Mouse (Mus musculus): Measurements from ENCODE around the gene Maob. TPM values are rescaled to one million over a fixed set of nuclear protein-coding genes. Genes with fewer than 3 reads are reported as not detected.

The Maob gene
- 3.0 and 3.3 TPM in 2 replicates for polyA plus RNA-seq (2015; fragmentation: Nextera tagmentation; extraction: Ambion mirVana)

GRCm38 (mm10) chrX:16817261-16817769 is at the start of gene Maob:
TSS of gene Maob (minus strand) at chrX:16817366.
- no peak for ATAC-seq (ENCODE audit: low read depth)
- WGBS: 22% methylated on average over 18 of the region's 18 CpGs
- Histone ChIP-seq H3K27ac (replicated peaks) (no peak within 1 kb of the TSS), H3K4me1 (replicated peaks) (peaks cover 4% of the 10 kb centered on the region; the same call in 1 of the 2 replicates), H3K9me3 (no peaks in the 10 kb centered on the region), H3K4me2 (peak within 1 kb of the TSS; percentile 53), H3K9ac (0 out of 2 replicates have a peak within 1 kb of the TSS, but pooled peaks have one; percentile 26), H3K27me3 (no peaks in the 10 kb centered on the region), H3K36me3 (no peaks in the 10 kb centered on the region), H3K4me3 (peak within 1 kb of the TSS; percentile 27)

GRCm38 (mm10) chrX:16860244-16860643 is 43.1 kb upstream of the Maob start:
- Histone ChIP-seq H3K4me3 (no peak overlapping the region), H3K9me3 (no peaks in the 10 kb centered on the region), H3K36me3 (no peaks in the 10 kb centered on the region), H3K4me1 (replicated peaks) (no peaks in the 10 kb centered on the region), H3K27ac (replicated peaks) (no peak overlapping the region), H3K27me3 (no peaks in the 10 kb centered on the region), H3K4me2 (no peak overlapping the region), H3K9ac (no peak overlapping the region)
- ATAC-seq (ENCODE audit: low read depth): no peak

GRCm38 (mm10) chrX:16846034-16846433 is 28.9 kb upstream of the Maob start:
- Histone ChIP-seq H3K4me3 (no peak overlapping the region), H3K4me1 (replicated peaks) (no peaks in the 10 kb centered on the region), H3K36me3 (no peaks in the 10 kb centered on the region), H3K27me3 (no peaks in the 10 kb centered on the region), H3K9ac (no peak overlapping the region), H3K4me2 (no peak overlapping the region), H3K9me3 (no peaks in the 10 kb centered on the region), H3K27ac (replicated peaks) (no peak overlapping the region)
- ATAC-seq (ENCODE audit: low read depth): no peak
- 95% methylated on average over 2 of the region's 2 CpGs for WGBS

GRCm38 (mm10) chrX:16841443-16841842 is 24.3 kb upstream of the Maob start:
- H3K27me3 ChIP-seq: no peaks in the 10 kb centered on the region
- WGBS: 89% methylated on average over 2 of the region's 2 CpGs
- H3K9me3 ChIP-seq: no peaks in the 10 kb centered on the region
- H3K27ac ChIP-seq (replicated peaks): no peak overlapping the region
- H3K4me3 ChIP-seq: no peak overlapping the region
- no peak overlapping the region for H3K4me2 ChIP-seq
- no peaks in the 10 kb centered on the region for H3K36me3 ChIP-seq
- no peaks in the 10 kb centered on the region for H3K4me1 ChIP-seq (replicated peaks)
- ATAC-seq (ENCODE audit: low read depth): no peak
- no peak overlapping the region for H3K9ac ChIP-seq

GRCm38 (mm10) chrX:16837293-16837692 is 20.1 kb upstream of the Maob start:
- Histone ChIP-seq H3K9ac (no peak overlapping the region), H3K4me2 (no peak overlapping the region), H3K27me3 (no peaks in the 10 kb centered on the region), H3K9me3 (no peaks in the 10 kb centered on the region), H3K4me3 (no peak overlapping the region), H3K36me3 (no peaks in the 10 kb centered on the region), H3K27ac (replicated peaks) (no peak overlapping the region), H3K4me1 (replicated peaks) (no peaks in the 10 kb centered on the region)
- WGBS: 75% methylated on average over 1 of the region's 1 CpGs
- ATAC-seq (ENCODE audit: low read depth): no peak

DNA sequence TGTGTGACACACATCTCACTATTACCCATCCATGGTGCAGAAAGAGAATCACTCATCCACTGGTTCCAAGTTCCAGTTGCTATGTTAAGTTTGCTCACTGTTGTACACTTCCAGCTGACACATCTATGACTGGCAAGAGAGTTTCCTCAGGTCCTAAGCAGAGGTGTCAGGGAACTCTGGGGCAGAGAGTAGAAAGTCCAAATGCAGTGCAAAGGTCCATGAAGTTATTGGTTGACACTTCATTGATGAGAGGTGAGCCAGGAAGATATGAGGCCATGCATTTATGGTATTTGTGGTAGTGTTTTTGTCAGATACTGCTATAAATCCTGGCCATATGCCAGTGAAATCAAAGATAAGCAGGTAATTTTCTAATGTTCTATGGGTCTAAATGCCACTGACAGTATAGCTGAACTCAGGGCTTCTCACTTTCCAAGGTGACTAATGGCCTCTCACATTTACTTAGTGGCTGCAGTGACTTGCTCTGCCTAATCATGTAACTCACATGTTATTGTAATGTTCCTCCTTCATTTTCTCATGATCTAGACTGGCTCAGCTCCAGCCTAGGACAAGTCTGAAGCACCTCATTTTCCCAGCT is 19.4 kb upstream of the Maob start:
- H3K27me3 ChIP-seq: no peaks in the 10 kb centered on the region
- H3K4me2 ChIP-seq: no peak overlapping the region
- H3K27ac ChIP-seq (replicated peaks): no peak overlapping the region
- no peak overlapping the region for H3K4me3 ChIP-seq
- H3K4me1 ChIP-seq (replicated peaks): no peaks in the 10 kb centered on the region
- ATAC-seq (ENCODE audit: low read depth): no peak
- H3K9me3 ChIP-seq: no peaks in the 10 kb centered on the region
- no peaks in the 10 kb centered on the region for H3K36me3 ChIP-seq
- H3K9ac ChIP-seq: no peak overlapping the region

DNA sequence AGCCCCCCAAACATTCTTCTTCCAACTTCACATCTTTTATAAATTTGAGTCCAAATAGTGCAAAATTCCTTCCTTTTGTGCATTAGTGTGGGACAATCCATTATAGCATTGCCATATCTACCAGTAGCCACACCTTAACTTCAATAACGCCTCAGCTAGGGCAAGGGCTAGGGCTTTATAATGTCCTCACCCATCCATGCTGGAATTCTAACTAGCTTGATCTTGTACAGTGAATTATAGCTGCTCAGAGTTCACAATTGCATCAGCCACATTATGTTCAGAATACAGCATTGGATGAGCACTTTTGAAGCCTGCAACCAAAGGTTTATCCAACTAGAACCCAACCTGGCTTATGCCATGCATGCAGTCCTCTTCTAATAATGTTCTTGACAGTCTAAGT is 8.9 kb upstream of the Maob start:
- no peak overlapping the region for H3K27ac ChIP-seq (replicated peaks)
- no peak overlapping the region for H3K4me3 ChIP-seq
- H3K9me3 ChIP-seq: no peaks in the 10 kb centered on the region
- 91% methylated on average over 1 of the region's 1 CpGs for WGBS
- H3K4me1 ChIP-seq (replicated peaks): no peaks in the 10 kb centered on the region
- ATAC-seq (ENCODE audit: low read depth): no peak
- no peaks in the 10 kb centered on the region for H3K27me3 ChIP-seq
- no peak overlapping the region for H3K9ac ChIP-seq
- no peak overlapping the region for H3K4me2 ChIP-seq
- no peaks in the 10 kb centered on the region for H3K36me3 ChIP-seq

DNA sequence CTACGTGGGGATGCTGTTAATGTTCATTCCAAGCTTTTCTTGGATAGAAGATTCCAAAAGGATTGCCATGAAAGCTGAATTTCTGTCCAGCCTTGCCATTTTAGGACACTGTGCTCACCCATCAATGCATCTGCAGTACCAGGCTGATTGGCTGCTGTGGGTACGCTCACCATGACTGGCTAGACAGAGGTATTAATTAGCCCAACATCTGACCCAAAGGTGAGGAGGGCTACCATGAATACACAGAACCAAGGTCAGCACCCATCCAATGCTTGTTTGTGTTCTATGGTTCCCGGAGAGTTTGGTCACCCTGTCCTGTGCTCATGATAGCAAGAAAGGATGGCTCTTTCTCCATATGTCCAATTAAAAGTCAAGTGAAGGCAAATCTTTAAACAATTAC is 1.2 kb downstream of the Maob start:
- H3K27ac ChIP-seq (replicated peaks): no peak overlapping the region
- no peaks in the 10 kb centered on the region for H3K36me3 ChIP-seq
- H3K9me3 ChIP-seq: no peaks in the 10 kb centered on the region
- no peaks in the 10 kb centered on the region for H3K27me3 ChIP-seq
- H3K4me2 ChIP-seq: no peak overlapping the region
- no peak for ATAC-seq (ENCODE audit: low read depth)
- H3K4me1 ChIP-seq (replicated peaks): peaks cover 4% of the 10 kb centered on the region; the same call in 1 of the 2 replicates
- 90% methylated on average over 3 of the region's 3 CpGs for WGBS
- no peak overlapping the region for H3K4me3 ChIP-seq
- H3K9ac ChIP-seq: no peak overlapping the region

GRCm38 (mm10) chrX:16812080-16812479 is 5.1 kb downstream of the Maob start:
- Histone ChIP-seq H3K4me2 (no peak overlapping the region), H3K27ac (replicated peaks) (no peak overlapping the region), H3K27me3 (no peaks in the 10 kb centered on the region), H3K4me3 (no peak overlapping the region), H3K9me3 (no peaks in the 10 kb centered on the region), H3K4me1 (replicated peaks) (peaks cover 2% of the 10 kb centered on the region; the same call in 1 of the 2 replicates), H3K9ac (no peak overlapping the region), H3K36me3 (no peaks in the 10 kb centered on the region)
- whole genome bisulfite sequencing: 75% methylated on average over 3 of the region's 3 CpGs
- no peak for ATAC-seq (ENCODE audit: low read depth)

GRCm38 (mm10) chrX:16767453-16767852 is 49.7 kb downstream of the Maob start:
- Histone ChIP-seq H3K36me3 (no peaks in the 10 kb centered on the region), H3K4me3 (no peak overlapping the region), H3K4me2 (no peak overlapping the region), H3K9me3 (no peaks in the 10 kb centered on the region), H3K9ac (no peak overlapping the region), H3K4me1 (replicated peaks) (no peaks in the 10 kb centered on the region), H3K27me3 (no peaks in the 10 kb centered on the region), H3K27ac (replicated peaks) (no peak overlapping the region)
- 68% methylated on average over 1 of the region's 1 CpGs for WGBS
- ATAC-seq (ENCODE audit: low read depth): no peak

GRCm38 (mm10) chrX:16766156-16766555 is 51.0 kb downstream of the Maob start:
- no peaks in the 10 kb centered on the region for H3K4me1 ChIP-seq (replicated peaks)
- no peaks in the 10 kb centered on the region for H3K27me3 ChIP-seq
- ATAC-seq (ENCODE audit: low read depth): no peak
- no peaks in the 10 kb centered on the region for H3K36me3 ChIP-seq
- no peak overlapping the region for H3K9ac ChIP-seq
- H3K4me3 ChIP-seq: no peak overlapping the region
- H3K27ac ChIP-seq (replicated peaks): no peak overlapping the region
- no peak overlapping the region for H3K4me2 ChIP-seq
- 70% methylated on average over 4 of the region's 4 CpGs for WGBS
- no peaks in the 10 kb centered on the region for H3K9me3 ChIP-seq

DNA sequence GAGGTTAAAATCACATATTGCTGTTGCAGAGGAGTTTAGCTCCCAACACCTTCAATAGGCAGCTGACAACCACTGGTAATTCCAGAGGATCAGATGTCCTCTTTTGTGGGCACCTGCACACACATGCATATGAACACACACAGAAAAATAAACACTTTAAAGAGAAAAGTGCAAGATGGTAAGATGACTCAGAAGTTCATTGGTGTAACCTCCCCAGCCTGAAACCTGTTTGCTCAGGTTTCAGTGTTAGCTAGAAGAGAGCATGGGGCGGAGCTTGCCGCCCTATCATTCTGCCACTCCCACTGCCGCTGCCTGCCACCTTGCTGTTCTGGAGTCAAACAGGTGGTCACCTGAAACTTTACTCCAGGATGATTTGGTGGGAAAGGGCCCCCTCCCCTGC is 55.7 kb downstream of the Maob start:
- Histone ChIP-seq H3K4me1 (replicated peaks) (no peaks in the 10 kb centered on the region), H3K9me3 (no peaks in the 10 kb centered on the region), H3K27ac (replicated peaks) (no peak overlapping the region), H3K4me3 (no peak overlapping the region), H3K27me3 (no peaks in the 10 kb centered on the region), H3K36me3 (no peaks in the 10 kb centered on the region), H3K4me2 (no peak overlapping the region), H3K9ac (no peak overlapping the region)
- no peak for ATAC-seq (ENCODE audit: low read depth)
- WGBS: 49% methylated on average over 3 of the region's 3 CpGs

- Histone ChIP-seq H3K4me1 (replicated peaks) (no peaks in the 10 kb centered on the region), H3K4me2 (no peak overlapping the region), H3K36me3 (no peaks in the 10 kb centered on the region), H3K9me3 (no peaks in the 10 kb centered on the region), H3K4me3 (no peak overlapping the region), H3K27ac (replicated peaks) (no peak overlapping the region), H3K27me3 (no peaks in the 10 kb centered on the region), H3K9ac (no peak overlapping the region)
- no peak for ATAC-seq (ENCODE audit: low read depth)
These were observed 62.4 kb downstream of the Maob start for GRCm38 (mm10) chrX:16754761-16755160.

All from neural tube, embryonic 13.5 days (tissue).